Mouse (Mus musculus) lung, embryonic 16.5 days (tissue): ENCODE results near the gene Mdm4. TPM values are rescaled to one million over a fixed set of nuclear protein-coding genes. Genes with fewer than 3 reads are reported as not detected.
"Not testable (repeated sequence)": the region's sequence is repeated elsewhere in the genome, so short reads cannot be mapped to it uniquely, and the experiment has no call there.

Source experiments
- ATAC-seq: fragments of 200-750 bp; cut with Nextera tagmentation; 2 replicates; pipeline ENCODE4 v1.8.0; 2017; ENCODE audit warnings: low read depth, mild to moderate bottlenecking, moderate library complexity
- H3K27ac ChIP-seq: fragments of 300-500 bp; sonication (generic); 2 replicates; pipeline ENCODE4 v1.5.1; 2014; ENCODE audit warnings: mild to moderate bottlenecking, control low read depth, low read length
- H3K27me3 ChIP-seq: fragments of 300-500 bp; sonication (generic); 2 replicates; pipeline ENCODE4 v1.6.1; 2014; ENCODE audit warnings: low read depth, low read length, mixed read lengths; ENCODE audit not compliant: control insufficient read depth, insufficient read depth
- H3K36me3 ChIP-seq: fragments of 300-500 bp; sonication (generic); 2 replicates; pipeline ENCODE4 v1.6.1; 2014; ENCODE audit warnings: low read length; ENCODE audit not compliant: control insufficient read depth, insufficient read depth
- H3K4me1 ChIP-seq: fragments of 300-500 bp; sonication (generic); replicated peaks from 2 replicates; pipeline ENCODE4 v1.6.1; 2014; ENCODE audit warnings: low read length, mixed read lengths; ENCODE audit not compliant: control insufficient read depth, insufficient read depth
- H3K4me2 ChIP-seq: fragments of 300-500 bp; sonication (generic); 2 replicates; pipeline ENCODE4 v1.6.1; 2014; ENCODE audit warnings: low read depth, low read length, control low read depth
- H3K4me3 ChIP-seq: fragments of 300-500 bp; sonication (generic); 2 replicates; pipeline ENCODE4 v1.5.1; 2014; ENCODE audit warnings: mild to moderate bottlenecking, low read length, control low read depth
- H3K9ac ChIP-seq: fragments of 300-500 bp; sonication (generic); 2 replicates; pipeline ENCODE4 v1.6.1; 2014; ENCODE audit warnings: low read length, control low read depth
- H3K9me3 ChIP-seq: fragments of 300-500 bp; sonication (generic); 2 replicates; pipeline ENCODE4 v1.6.1; 2016; ENCODE audit warnings: low read length; ENCODE audit not compliant: control insufficient read depth
- WGBS: fragments of 180-500 bp; shearing (Covaris S2); extraction: QIAGEN DNeasy Blood & Tissue Kit; methylation state at CpG from one replicate; pipeline ENCODE4 v1.1.7; 2014; 5-methylcytosine and 5-hydroxymethylcytosine counted together
- polyA plus RNA-seq: library from polyadenylated mRNA; unstranded; fragments of >200 nt; fragmentation: Nextera tagmentation; extraction: Ambion mirVana; gene quantifications from 2 replicates; pipeline ENCODE4 v1.2.1, GENCODE M21; 2015

The Mdm4 gene
- polyA plus RNA-seq, 1 experiment from 2014 or later: 33.4 TPM

- peak; percentile 1; the same call in 1 of the 2 replicates for ATAC-seq
- Histone ChIP-seq H3K36me3 (no peaks in the 10 kb centered on the region), H3K27me3 (no peaks in the 10 kb centered on the region), H3K4me2 (peak within 1 kb of the TSS; percentile 98), H3K9me3 (no peaks in the 10 kb centered on the region), H3K4me1 (peaks cover 2% of the 10 kb centered on the region), H3K27ac (peak within 1 kb of the TSS; percentile 86), H3K9ac (peak within 1 kb of the TSS; percentile 92), H3K4me3 (peak within 1 kb of the TSS; percentile 78)
- 2% methylated on average over 15 of the region's 15 CpGs for WGBS
Measured at GRCm38 (mm10) chr1:133045011-133045860, 14.9 kb upstream of the Mdm4 start, which contains the start of gene Pik3c2b. Gene Pik3c2b (plus strand): TSS chr1:133045667.

GRCm38 (mm10) chr1:133039505-133039949 is 9.2 kb upstream of the Mdm4 start:
- Histone ChIP-seq H3K36me3 (no peaks in the 10 kb centered on the region), H3K27me3 (no peaks in the 10 kb centered on the region), H3K4me3 (no peak overlapping the region), H3K4me2 (no peak overlapping the region), H3K9me3 (no peaks in the 10 kb centered on the region), H3K9ac (no peak overlapping the region), H3K4me1 (no peaks in the 10 kb centered on the region), H3K27ac (no peak overlapping the region)
- peak; percentile 78 for ATAC-seq
- WGBS: 16% methylated on average over 4 of the region's 4 CpGs

GRCm38 (mm10) chr1:133034682-133035081 is 4.3 kb upstream of the Mdm4 start:
- not testable (repeated sequence) for H3K36me3 ChIP-seq, H3K9me3 ChIP-seq, H3K27ac ChIP-seq, H3K4me3 ChIP-seq, H3K4me2 ChIP-seq, H3K27me3 ChIP-seq, H3K9ac ChIP-seq, H3K4me1 ChIP-seq, ATAC-seq
- 66% methylated on average over 7 of the region's 7 CpGs for WGBS

DNA sequence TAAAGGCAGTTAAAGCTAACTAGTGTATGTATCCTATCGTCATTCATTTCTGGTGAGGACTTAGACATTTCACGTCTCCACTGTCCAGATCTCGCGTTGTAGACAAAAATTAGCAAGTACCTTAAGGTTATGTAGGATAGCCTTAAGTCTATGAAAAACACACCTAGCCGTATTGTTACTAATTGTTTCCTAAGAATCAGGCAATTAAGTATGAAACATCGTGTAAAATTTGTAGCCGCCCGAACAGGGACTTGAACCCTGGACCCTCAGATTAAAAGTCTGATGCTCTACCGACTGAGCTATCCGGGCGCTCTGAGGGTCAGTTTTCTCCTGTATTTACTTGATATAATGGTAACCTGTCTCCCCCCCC is 3.7 kb upstream of the Mdm4 start:
- peak overlapping the region; percentile 44 for H3K27ac ChIP-seq
- peak overlapping the region; percentile 72 for H3K4me3 ChIP-seq
- no peaks in the 10 kb centered on the region for H3K9me3 ChIP-seq
- H3K36me3 ChIP-seq: no peaks in the 10 kb centered on the region
- WGBS: 3% methylated on average over 11 of the region's 11 CpGs
- H3K27me3 ChIP-seq: no peaks in the 10 kb centered on the region
- peak; percentile 68 for ATAC-seq
- peaks cover 8% of the 10 kb centered on the region; the same call in 1 of the 2 replicates for H3K4me1 ChIP-seq
- H3K4me2 ChIP-seq: peak overlapping the region; percentile 60
- peak overlapping the region; percentile 31; the same call in 1 of the 2 replicates for H3K9ac ChIP-seq

- Histone ChIP-seq H3K9me3 (no peaks in the 10 kb centered on the region), H3K27me3 (no peaks in the 10 kb centered on the region), H3K36me3 (no peaks in the 10 kb centered on the region), H3K27ac (peak overlapping the region; percentile 86), H3K4me1 (peaks cover 8% of the 10 kb centered on the region; the same call in 1 of the 2 replicates), H3K4me3 (peak overlapping the region; percentile 72), H3K9ac (peak overlapping the region; percentile 71), H3K4me2 (peak overlapping the region; percentile 60)
- ATAC-seq: peak; percentile 93
- WGBS: under 1% methylated on average over 28 of the region's 28 CpGs
Measured at GRCm38 (mm10) chr1:133033316-133034090, 3.1 kb upstream of the Mdm4 start.

- 12% methylated on average over 5 of the region's 5 CpGs for WGBS
- no peaks in the 10 kb centered on the region for H3K27me3 ChIP-seq
- peak overlapping the region; percentile 72 for H3K4me3 ChIP-seq
- no peaks in the 10 kb centered on the region for H3K36me3 ChIP-seq
- peak overlapping the region; percentile 86 for H3K27ac ChIP-seq
- peak overlapping the region; percentile 60 for H3K4me2 ChIP-seq
- H3K4me1 ChIP-seq: peaks cover 8% of the 10 kb centered on the region; the same call in 1 of the 2 replicates
- peak overlapping the region; percentile 71 for H3K9ac ChIP-seq
- H3K9me3 ChIP-seq: no peaks in the 10 kb centered on the region
- ATAC-seq: peak; percentile 45
Measured at GRCm38 (mm10) chr1:133032981-133033315, 2.6 kb upstream of the Mdm4 start.

DNA sequence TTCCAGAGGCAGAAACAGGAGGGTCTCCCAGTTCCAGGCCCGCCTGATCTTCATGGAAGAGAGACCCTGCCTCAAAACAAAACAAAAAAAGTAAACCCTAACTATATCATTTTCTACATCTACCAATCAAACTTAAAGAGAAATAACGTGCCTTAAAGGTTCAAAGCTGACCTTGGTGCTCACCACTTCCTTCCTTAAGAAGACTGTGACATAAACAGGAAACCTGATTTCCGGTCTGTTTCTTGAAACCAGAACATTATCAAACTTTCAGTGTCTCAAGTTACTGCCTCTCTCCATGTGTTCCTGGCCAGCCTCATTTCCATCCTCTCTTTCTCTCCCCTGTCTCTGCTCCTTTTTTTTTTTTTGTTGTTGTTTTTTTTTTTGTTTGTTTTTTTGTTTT is 617 bp downstream of the Mdm4 start:
- WGBS: 65% methylated on average over 3 of the region's 3 CpGs
- no peaks in the 10 kb centered on the region for H3K36me3 ChIP-seq
- no peaks in the 10 kb centered on the region for H3K27me3 ChIP-seq
- H3K4me2 ChIP-seq: no peak overlapping the region
- H3K4me1 ChIP-seq: peaks cover 8% of the 10 kb centered on the region; the same call in 1 of the 2 replicates
- H3K9me3 ChIP-seq: no peaks in the 10 kb centered on the region
- no peak overlapping the region for H3K27ac ChIP-seq
- no peak overlapping the region for H3K4me3 ChIP-seq
- no peak overlapping the region for H3K9ac ChIP-seq
- ATAC-seq: no peak

GRCm38 (mm10) chr1:133027980-133028379 is 2.4 kb downstream of the Mdm4 start:
- Histone ChIP-seq H3K4me1 (peaks cover 10% of the 10 kb centered on the region; the same call in 1 of the 2 replicates), H3K27ac (no peak overlapping the region), H3K4me3 (no peak overlapping the region), H3K9me3 (no peaks in the 10 kb centered on the region), H3K4me2 (no peak overlapping the region), H3K36me3 (no peaks in the 10 kb centered on the region), H3K9ac (no peak overlapping the region), H3K27me3 (no peaks in the 10 kb centered on the region)
- WGBS: 37% methylated on average over 7 of the region's 7 CpGs
- no peak for ATAC-seq

GRCm38 (mm10) chr1:133027126-133027525 is 3.2 kb downstream of the Mdm4 start:
- WGBS: 91% methylated on average over 2 of the region's 2 CpGs
- Histone ChIP-seq H3K4me1 (peaks cover 6% of the 10 kb centered on the region; the same call in 1 of the 2 replicates), H3K27ac (no peak overlapping the region), H3K4me2 (no peak overlapping the region), H3K9ac (no peak overlapping the region), H3K9me3 (no peaks in the 10 kb centered on the region), H3K36me3 (no peaks in the 10 kb centered on the region), H3K27me3 (no peaks in the 10 kb centered on the region), H3K4me3 (no peak overlapping the region)
- ATAC-seq: no peak
